Mouse (Mus musculus): ENCODE data around the gene Racgap1. TPM values are rescaled to one million over a fixed set of nuclear protein-coding genes. Genes with fewer than 3 reads are reported as not detected.

Racgap1 gene
- polyA plus RNA-seq, 1 experiment from 2014 or later: 59.4 TPM

DNA sequence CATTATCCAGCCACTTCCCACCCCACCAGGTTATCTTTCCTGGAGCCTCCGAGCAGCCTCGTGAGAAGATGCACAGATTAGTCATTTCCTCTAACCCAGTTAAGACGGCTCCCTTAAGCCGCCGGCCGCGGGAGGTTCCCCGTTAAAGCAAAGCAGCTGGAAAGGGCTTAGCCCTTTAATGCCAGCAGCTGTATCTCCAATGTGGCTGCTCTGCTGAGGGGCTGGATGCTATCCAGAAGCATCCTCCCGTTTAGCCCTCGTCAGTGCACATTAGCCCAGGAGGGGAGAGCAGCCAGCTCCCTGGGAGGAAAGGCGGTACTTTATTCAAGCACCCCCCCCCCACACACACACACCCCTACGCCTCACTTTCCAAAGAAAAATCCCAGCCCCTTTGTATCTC, 36.7 kb downstream of the Racgap1 start:
- Histone ChIP-seq H3K4me1 (peaks cover 32% of the 10 kb centered on the region), H3K27me3 (replicated peaks) (no peaks in the 10 kb centered on the region), H3K27ac (replicated peaks) (peak overlapping the region; percentile 63), H3K9me3 (replicated peaks) (no peaks in the 10 kb centered on the region), H3K9ac (replicated peaks) (peak overlapping the region; percentile 14; the same call in 1 of the 2 replicates), H3K36me3 (no peaks in the 10 kb centered on the region), H3K4me3 (replicated peaks) (no peak overlapping the region), H3K4me2 (peak overlapping the region; percentile 34)
- 10% methylated on average over 12 of the region's 12 CpGs for WGBS
- ATAC-seq (ENCODE audit: low FRiP score): 0 out of 2 replicates have a peak, but pooled peaks have one; percentile 45

GRCm38 (mm10) chr15:99614273-99614672, 37.2 kb downstream of the Racgap1 start:
- H3K27me3 ChIP-seq (replicated peaks): no peaks in the 10 kb centered on the region

DNA sequence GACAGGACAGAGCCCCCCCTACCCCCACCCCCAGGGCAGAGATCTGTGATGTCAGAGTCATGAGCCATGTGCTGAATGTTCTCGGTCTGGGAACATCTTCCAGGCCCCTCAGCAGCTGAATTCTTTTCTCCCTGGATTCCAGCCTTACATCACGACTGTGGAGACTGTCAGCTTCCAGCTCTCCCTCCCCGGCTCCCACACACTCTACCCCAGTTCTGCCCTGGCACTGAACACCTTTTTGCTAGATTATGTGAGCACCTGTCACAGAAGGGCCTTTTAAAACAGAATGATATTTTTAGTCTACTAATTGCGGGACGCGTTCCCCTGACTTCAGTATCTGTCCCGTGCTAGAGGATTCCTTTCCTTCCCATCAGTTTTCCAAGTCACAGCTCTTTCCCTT, 39.9 kb downstream of the Racgap1 start:
- Histone ChIP-seq H3K27ac (replicated peaks) (peak overlapping the region; percentile 45; the same call in 1 of the 2 replicates), H3K4me1 (peaks cover 43% of the 10 kb centered on the region), H3K4me3 (replicated peaks) (no peak overlapping the region), H3K9ac (replicated peaks) (no peak overlapping the region), H3K36me3 (no peaks in the 10 kb centered on the region), H3K27me3 (replicated peaks) (no peaks in the 10 kb centered on the region), H3K9me3 (replicated peaks) (no peaks in the 10 kb centered on the region), H3K4me2 (no peak overlapping the region)
- 60% methylated on average over 7 of the region's 7 CpGs for WGBS
- no peak for ATAC-seq (ENCODE audit: low FRiP score)

More at GRCm38 (mm10) chr15:99614273-99614672, 37.2 kb downstream of the Racgap1 start:
- H3K4me3 ChIP-seq (replicated peaks): no peak overlapping the region
- peaks cover 27% of the 10 kb centered on the region for H3K4me1 ChIP-seq
- peak overlapping the region; percentile 63 for H3K27ac ChIP-seq (replicated peaks)
- H3K36me3 ChIP-seq: no peaks in the 10 kb centered on the region
- ATAC-seq (ENCODE audit: low FRiP score): no peak
- no peak overlapping the region for H3K4me2 ChIP-seq
- WGBS: 80% methylated on average over 13 of the region's 13 CpGs
- peak overlapping the region; percentile 14; the same call in 1 of the 2 replicates for H3K9ac ChIP-seq (replicated peaks)
- H3K9me3 ChIP-seq (replicated peaks): no peaks in the 10 kb centered on the region

- 0 out of 2 replicates have a peak overlapping the region, but pooled peaks have one; percentile 1 for H3K27ac ChIP-seq (replicated peaks)
- no peaks in the 10 kb centered on the region for H3K27me3 ChIP-seq (replicated peaks)
- ATAC-seq (ENCODE audit: low FRiP score): no peak
- H3K4me2 ChIP-seq: no peak overlapping the region
- H3K4me1 ChIP-seq: peaks cover 40% of the 10 kb centered on the region
- H3K4me3 ChIP-seq (replicated peaks): no peak overlapping the region
- WGBS: 69% methylated on average over 13 of the region's 13 CpGs
- no peak overlapping the region for H3K9ac ChIP-seq (replicated peaks)
- H3K36me3 ChIP-seq: no peaks in the 10 kb centered on the region
- H3K9me3 ChIP-seq (replicated peaks): no peaks in the 10 kb centered on the region
These were observed 42.9 kb downstream of the Racgap1 start for GRCm38 (mm10) chr15:99608382-99609125.

DNA sequence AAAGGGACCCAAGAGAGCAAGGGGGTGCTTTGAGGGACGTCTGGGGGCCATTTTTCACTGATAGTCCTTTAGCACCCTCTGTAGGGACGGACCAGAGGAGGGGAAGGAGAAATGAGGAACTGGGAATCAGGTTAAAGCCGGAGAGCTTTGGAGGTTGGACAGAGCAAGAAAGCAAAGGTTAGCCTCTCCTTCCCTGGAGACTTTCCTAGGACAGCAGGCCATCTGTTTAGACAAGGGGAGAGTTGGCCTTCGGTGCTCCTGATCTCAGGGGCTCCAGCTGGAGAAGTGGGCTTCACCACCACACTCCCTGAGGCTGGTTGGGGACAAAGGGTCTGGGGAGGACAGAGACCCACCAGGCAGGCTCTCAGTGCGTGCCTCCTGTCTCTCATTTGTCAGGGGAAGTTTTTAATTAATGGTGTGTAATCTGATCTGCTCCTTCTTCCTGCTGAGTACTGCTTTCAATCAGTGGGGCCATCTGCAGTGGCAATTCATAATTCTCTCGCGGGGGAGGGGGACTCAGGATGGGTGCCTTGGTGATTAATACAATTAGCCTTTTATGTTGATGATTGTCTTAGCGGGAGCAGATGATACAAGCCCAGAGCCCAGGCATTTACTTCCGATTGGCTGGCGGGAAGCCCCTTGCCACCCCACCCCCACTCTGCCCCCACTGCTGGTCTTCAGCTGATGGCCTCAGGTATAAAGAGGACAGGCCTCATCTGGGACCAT, 43.9 kb downstream of the Racgap1 start:
- no peak overlapping the region for H3K4me2 ChIP-seq
- H3K9ac ChIP-seq (replicated peaks): no peak overlapping the region
- no peak overlapping the region for H3K4me3 ChIP-seq (replicated peaks)
- WGBS: 9% methylated on average over 10 of the region's 10 CpGs
- 0 out of 2 replicates have a peak, but pooled peaks have one; percentile 28 for ATAC-seq (ENCODE audit: low FRiP score)
- no peak overlapping the region for H3K27ac ChIP-seq (replicated peaks)
- H3K9me3 ChIP-seq (replicated peaks): no peaks in the 10 kb centered on the region
- no peaks in the 10 kb centered on the region for H3K27me3 ChIP-seq (replicated peaks)
- no peaks in the 10 kb centered on the region for H3K36me3 ChIP-seq
- H3K4me1 ChIP-seq: peaks cover 42% of the 10 kb centered on the region

- H3K27me3 ChIP-seq (replicated peaks): no peaks in the 10 kb centered on the region
- H3K9ac ChIP-seq (replicated peaks): no peak overlapping the region
- no peaks in the 10 kb centered on the region for H3K9me3 ChIP-seq (replicated peaks)
- H3K4me2 ChIP-seq: no peak overlapping the region
- H3K4me3 ChIP-seq (replicated peaks): no peak overlapping the region
- no peaks in the 10 kb centered on the region for H3K36me3 ChIP-seq
- H3K27ac ChIP-seq (replicated peaks): no peak overlapping the region
- peaks cover 48% of the 10 kb centered on the region for H3K4me1 ChIP-seq
- no peak for ATAC-seq (ENCODE audit: low FRiP score)
- 37% methylated on average over 5 of the region's 5 CpGs for WGBS
These were observed 44.9 kb downstream of the Racgap1 start for GRCm38 (mm10) chr15:99606515-99606914.

GRCm38 (mm10) chr15:99605595-99605994, 45.9 kb downstream of the Racgap1 start:
- Histone ChIP-seq H3K4me2 (no peak overlapping the region), H3K27me3 (replicated peaks) (no peaks in the 10 kb centered on the region), H3K4me1 (peaks cover 49% of the 10 kb centered on the region), H3K9ac (replicated peaks) (no peak overlapping the region), H3K36me3 (no peaks in the 10 kb centered on the region), H3K4me3 (replicated peaks) (no peak overlapping the region), H3K27ac (replicated peaks) (no peak overlapping the region), H3K9me3 (replicated peaks) (no peaks in the 10 kb centered on the region)
- no peak for ATAC-seq (ENCODE audit: low FRiP score)
- 68% methylated on average over 3 of the region's 3 CpGs for WGBS

- no peak for ATAC-seq (ENCODE audit: low FRiP score)
- no peak overlapping the region for H3K9ac ChIP-seq (replicated peaks)
These were observed 48.2 kb downstream of the Racgap1 start for GRCm38 (mm10) chr15:99603216-99603615.

DNA sequence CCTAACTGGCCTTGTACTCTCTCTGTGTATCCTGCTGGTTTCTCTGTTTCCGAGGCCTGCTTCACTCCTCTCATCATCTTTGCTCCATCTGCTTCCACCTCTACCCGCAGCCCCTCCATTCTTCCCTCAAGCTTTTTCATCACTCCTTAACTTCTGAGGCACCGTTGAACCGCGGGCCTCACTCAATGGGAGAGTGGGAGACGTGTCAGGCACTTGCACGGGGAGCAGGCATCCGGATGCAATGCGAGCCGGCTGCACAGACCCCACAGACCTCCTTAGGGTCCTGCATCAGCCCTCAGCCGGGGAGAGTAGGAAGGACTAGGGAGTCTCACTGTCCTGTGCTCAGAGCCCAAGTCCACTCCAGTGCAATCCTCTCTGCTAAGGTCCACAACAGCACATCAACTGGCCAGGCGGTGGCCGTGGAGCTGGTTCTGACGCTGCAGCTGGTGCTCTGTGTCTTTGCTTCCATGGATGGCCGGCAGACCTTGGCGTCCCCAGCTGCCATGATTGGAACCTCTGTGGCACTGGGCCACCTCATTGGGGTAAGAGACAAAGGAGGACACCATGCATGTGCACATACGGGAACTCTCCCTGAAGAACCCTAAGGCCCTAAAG, 49.1 kb downstream of the Racgap1 start:
- Histone ChIP-seq H3K27ac (replicated peaks) (peak overlapping the region; percentile 48; the same call in 1 of the 2 replicates), H3K27me3 (replicated peaks) (no peaks in the 10 kb centered on the region), H3K4me2 (no peak overlapping the region), H3K9ac (replicated peaks) (no peak overlapping the region), H3K4me1 (peaks cover 51% of the 10 kb centered on the region), H3K9me3 (replicated peaks) (no peaks in the 10 kb centered on the region), H3K36me3 (no peaks in the 10 kb centered on the region), H3K4me3 (replicated peaks) (no peak overlapping the region)
- WGBS: 64% methylated on average over 17 of the region's 17 CpGs
- ATAC-seq (ENCODE audit: low FRiP score): no peak

More at GRCm38 (mm10) chr15:99603216-99603615, 48.2 kb downstream of the Racgap1 start:
- Histone ChIP-seq H3K4me3 (replicated peaks) (no peak overlapping the region), H3K27me3 (replicated peaks) (no peaks in the 10 kb centered on the region), H3K36me3 (no peaks in the 10 kb centered on the region), H3K4me2 (no peak overlapping the region), H3K27ac (replicated peaks) (no peak overlapping the region), H3K9me3 (replicated peaks) (no peaks in the 10 kb centered on the region), H3K4me1 (peaks cover 60% of the 10 kb centered on the region)
- WGBS: 89% methylated on average over 7 of the region's 7 CpGs

- Histone ChIP-seq H3K27ac (replicated peaks) (no peak overlapping the region), H3K4me2 (no peak overlapping the region), H3K9ac (replicated peaks) (no peak overlapping the region)
These were observed 49.7 kb downstream of the Racgap1 start for GRCm38 (mm10) chr15:99601823-99602120.

DNA sequence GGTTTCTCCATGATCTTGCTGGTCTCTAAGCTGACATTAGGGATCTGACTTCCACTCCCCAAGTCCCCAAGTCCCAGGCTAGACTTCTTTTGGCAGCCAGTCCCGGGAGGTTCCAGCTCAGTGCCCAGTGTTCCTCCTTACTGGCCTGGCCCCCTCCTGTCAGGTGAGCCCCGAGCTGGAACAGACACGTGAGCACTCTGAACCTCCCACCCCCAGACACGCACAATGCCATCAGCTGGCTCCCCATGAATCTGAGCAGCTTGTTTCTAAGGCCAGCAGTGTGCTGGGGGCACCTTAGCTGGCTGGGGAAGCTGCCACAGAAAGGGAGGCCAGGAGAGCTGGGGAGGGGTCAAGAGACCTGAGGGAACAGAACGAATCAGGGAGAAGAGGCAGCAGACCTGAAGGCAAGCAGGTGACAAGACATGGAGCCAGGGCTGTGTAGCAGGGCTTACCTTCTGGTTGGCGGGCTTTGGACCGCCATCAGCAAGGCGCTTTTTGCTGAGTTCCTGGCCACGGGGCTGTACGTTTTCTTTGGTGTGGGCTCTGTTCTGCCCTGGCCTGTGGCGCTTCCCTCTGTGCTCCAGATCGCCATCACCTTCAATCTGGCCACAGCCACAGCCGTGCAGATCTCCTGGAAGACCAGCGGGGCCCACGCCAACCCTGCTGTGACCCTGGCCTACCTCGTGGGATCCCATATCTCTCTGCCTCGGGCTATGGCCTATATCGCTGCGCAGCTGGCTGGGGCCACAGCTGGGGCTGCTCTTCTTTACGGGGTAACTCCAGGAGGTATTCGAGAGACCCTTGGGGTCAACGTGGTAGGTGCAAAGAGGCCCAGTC, 50.3 kb downstream of the Racgap1 start, which contains the start of gene Aqp6:
Gene Aqp6, plus strand, starts transcription at position 415 of the 837 bp plus-strand sequence.
- no peaks in the 10 kb centered on the region for H3K36me3 ChIP-seq
- ATAC-seq (ENCODE audit: low FRiP score): no peak
- H3K27ac ChIP-seq (replicated peaks): peak within 1 kb of the TSS; percentile 48; the same call in 1 of the 2 replicates
- H3K9ac ChIP-seq (replicated peaks): no peak within 1 kb of the TSS
- 47% methylated on average over 22 of the region's 22 CpGs for WGBS
- no peaks in the 10 kb centered on the region for H3K9me3 ChIP-seq (replicated peaks)
- peaks cover 46% of the 10 kb centered on the region for H3K4me1 ChIP-seq
- H3K4me2 ChIP-seq: no peak within 1 kb of the TSS
- H3K4me3 ChIP-seq (replicated peaks): no peak within 1 kb of the TSS
- H3K27me3 ChIP-seq (replicated peaks): no peaks in the 10 kb centered on the region

More at GRCm38 (mm10) chr15:99601823-99602120, 49.7 kb downstream of the Racgap1 start:
- ATAC-seq (ENCODE audit: low FRiP score): no peak
- WGBS: 23% methylated on average over 5 of the region's 5 CpGs
- no peak overlapping the region for H3K4me3 ChIP-seq (replicated peaks)
- H3K27me3 ChIP-seq (replicated peaks): no peaks in the 10 kb centered on the region
- H3K4me1 ChIP-seq: peaks cover 48% of the 10 kb centered on the region
- no peaks in the 10 kb centered on the region for H3K36me3 ChIP-seq
- H3K9me3 ChIP-seq (replicated peaks): no peaks in the 10 kb centered on the region

All from neural tube, embryonic 15.5 days (tissue).